Mouse (Mus musculus) gastrocnemius, adult 18-20 months (tissue): ENCODE data around the gene Nupr1l. TPM values are rescaled to one million over a fixed set of nuclear protein-coding genes. Genes with fewer than 3 reads are reported as not detected.
A peak's percentile ranks its signal among the peaks of the same experiment; 100 is the strongest.
"Not testable (repeated sequence)": the region's sequence is repeated elsewhere in the genome, so short reads cannot be mapped to it uniquely, and the experiment has no call there.

Experiments used
- DNase-seq: peaks from one replicate; pipeline ENCODE4 v3.0.0; 2021; ENCODE audit warnings: low spot score
- total RNA-seq, 2 experiments: library from RNA; stranded (reverse); gene quantifications; 2 replicates each; pipeline ENCODE4 v1.2.3; 2021

Gene Nupr1l
- total RNA-seq, 2 experiments from 2014 or later, result 0.41 to 0.47 TPM

DNA sequence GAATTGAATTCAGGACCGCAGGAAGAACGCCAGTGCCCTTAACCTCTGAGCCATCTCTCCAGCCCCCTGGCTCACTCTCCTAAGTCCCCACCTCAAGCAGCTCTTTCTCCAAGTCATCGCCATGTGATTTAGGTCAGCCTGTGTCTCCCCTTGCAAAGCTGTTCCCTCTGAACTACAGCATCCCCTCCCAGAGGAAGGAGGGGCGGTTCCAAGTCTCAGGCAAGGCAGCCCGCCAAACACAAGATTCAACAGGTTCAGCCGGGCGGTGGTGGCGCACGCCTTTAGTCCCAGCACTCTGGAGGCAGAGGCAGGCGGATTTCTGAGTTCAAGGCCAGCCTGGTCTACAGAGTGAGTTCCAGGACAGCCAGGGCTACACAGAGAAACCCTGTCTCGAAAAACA lies 7.2 kb downstream of the Nupr1l start:
- DNase-seq, result not testable (repeated sequence)

DNA sequence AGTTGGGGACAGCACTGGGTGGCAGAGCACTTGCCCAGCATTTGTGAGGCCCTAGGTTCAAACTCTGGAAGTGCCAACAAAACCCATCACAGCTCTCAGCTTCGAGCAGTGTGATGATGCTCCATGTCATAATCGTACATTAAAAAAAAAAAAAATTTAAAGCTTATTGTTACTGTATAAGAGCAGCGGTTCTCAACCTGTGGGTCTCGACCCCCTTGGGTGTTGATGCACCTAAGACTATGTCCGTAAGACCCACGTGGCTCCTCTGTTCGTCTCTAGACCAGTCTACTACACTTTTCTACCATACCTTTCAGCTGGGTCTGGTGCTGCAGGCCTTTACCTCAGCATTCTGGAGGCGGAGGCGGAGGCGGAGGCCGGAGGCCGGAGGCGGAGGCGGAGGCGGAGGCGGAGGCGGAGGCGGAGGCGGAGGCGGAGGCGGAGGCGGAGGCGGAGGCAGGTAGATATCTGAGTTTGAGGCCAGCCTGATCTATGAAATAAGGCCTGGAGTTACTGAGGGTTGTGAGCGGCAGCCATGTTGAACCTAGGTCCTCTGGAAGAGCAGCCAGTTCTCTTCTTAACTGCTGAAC lies 9.8 kb downstream of the Nupr1l start:
- DNase-seq, result no peak

GRCm38 (mm10) chr5:129918752-129919151 lies 10.4 kb downstream of the Nupr1l start:
- no peak for DNase-seq

DNA sequence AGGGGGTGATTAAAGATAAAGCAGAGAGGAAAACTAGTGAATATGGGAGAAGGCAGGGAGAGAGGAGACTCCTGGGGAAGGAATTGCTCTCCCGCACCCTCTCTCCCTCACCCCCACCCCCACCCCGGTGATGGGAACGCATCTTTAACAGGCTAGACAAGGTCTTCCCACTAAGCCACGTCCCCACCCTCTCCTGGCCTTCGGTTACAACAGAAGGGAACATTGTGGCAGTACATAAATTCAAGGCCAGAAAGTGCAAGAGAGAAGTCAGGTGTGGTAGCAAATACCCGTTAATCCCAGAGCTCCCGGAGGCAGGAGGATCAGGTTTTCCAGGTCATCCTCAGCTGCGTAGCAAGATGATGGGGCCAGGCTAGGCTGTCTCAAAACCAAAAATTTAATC lies 11.0 kb downstream of the Nupr1l start:
- no peak for DNase-seq

DNA sequence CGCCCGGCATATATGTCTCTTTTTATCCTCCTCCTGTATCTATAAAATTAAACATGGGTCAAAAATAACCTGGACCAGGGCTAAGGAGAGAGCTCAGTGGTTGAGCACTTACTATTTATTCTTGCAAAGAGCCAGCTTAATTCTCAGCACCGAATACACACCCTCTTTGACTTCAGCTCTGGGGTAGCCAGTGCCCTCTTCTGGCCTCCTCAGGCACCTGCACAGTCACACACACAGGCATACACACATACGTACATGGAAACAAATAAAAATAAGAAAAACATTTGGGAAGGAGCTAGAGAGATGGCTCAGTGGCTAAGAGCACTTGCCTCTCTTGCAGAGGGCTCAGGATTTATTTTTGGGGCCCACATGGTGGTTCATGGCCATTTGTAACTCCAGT lies 13.6 kb downstream of the Nupr1l start:
- DNase-seq, result no peak

GRCm38 (mm10) chr5:129924820-129925452 lies 16.6 kb downstream of the Nupr1l start:
- no peak for DNase-seq

- no peak for DNase-seq
These were observed 17.6 kb downstream of the Nupr1l start for GRCm38 (mm10) chr5:129925933-129926332.

DNA sequence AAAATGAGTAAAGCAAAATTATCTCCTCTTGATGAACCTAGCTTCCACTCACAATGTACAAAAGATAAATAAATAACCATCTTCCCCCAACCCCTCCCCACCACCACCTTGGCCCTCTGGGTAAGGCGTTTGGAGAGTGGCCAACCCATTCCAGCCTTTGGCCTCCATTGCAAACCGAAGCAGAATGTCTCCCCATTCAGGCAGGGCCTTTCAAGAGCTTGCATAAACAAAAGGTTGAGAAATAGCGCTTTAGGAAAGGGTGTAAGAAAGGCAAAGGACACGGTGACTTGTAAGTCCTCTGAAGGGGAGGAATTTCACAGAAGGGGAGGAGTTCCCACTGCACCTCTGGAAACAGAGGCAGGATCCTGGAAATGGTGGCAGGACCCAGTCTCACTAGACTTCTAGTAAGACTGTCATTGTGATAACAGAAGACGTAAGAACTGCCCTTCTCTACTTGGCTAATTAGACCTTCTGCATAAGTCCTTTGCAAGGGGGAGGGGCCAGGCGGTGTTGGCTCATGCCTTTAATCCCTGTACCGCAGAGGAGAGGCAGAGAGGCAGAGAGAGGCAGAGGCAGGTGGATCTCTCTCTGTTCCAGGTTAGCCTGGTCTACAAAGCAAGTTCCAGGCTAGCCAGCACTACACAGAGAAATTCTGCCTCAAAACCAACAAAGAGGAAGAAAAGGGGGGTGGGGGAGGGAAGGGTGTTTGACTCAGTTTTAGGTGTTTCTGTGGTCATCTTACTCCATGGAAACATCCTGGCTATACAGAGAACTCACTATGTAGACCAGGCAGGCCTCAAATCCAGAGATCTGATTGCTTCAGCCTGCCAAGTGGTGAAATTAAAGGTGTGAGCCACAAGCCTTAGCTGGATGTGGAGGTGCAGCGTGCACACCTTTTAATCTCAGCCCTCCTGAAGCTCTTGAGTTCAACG lies 21.9 kb downstream of the Nupr1l start:
- no peak for DNase-seq

DNA sequence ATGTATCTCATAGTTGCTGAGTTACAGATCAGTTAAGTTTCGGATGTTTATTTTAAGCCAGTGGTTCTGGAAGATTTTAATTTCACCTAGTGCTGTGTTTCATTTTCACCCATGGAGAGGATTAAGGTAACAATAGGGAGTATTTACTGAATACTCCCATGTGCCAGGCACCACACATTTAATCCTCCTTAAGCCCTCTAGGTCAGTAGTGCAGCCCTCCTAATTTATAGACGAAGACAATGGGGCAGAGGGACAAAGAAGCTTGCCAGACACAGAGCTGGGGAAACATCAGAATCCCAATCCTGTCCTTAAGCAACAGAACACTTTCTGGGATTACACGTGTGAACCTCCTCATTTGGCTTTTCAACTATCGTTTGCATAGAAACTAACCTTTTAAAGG lies 28.6 kb downstream of the Nupr1l start:
- DNase-seq, result no peak

- no peak for DNase-seq
These were observed 31.9 kb downstream of the Nupr1l start for GRCm38 (mm10) chr5:129940281-129940680.

DNA sequence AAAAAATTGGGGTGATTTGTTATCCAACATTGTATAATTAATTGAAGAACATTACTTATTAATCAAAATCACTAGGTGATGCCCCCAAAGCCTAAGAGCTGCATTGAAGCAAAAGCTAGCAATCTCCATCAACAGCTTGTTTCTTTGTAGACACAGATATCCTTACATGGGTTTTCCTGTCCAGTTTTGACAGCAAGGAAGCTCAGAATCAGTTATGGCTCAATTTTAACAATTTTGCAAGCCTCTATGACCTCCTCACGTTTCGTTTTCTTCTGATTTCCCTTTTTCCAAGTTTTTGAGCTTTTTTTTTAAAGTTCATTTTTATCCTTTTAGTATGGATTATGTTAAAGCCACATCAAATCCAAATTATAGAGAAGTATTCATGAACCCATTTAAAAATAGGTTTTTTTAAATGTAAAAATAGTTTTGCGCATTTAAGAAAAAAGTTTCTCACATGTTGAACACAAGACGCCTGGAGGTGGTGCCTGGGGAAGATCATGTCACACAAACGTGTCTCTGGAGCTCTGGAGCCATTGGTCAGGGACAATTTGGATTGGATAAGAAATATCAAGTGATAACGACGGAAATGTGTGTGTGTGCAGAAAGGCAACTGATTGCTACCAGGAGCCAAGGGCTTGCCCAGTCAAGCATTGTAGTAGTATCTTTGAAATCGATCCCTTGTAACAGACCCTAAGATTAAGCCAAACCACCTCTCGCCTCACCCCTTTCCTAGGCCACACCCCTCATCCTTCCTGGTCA lies 32.6 kb downstream of the Nupr1l start:
- DNase-seq, result no peak

- peak; percentile 99 for DNase-seq
These were observed 33.2 kb downstream of the Nupr1l start, which contains the start of gene Vkorc1l1 for GRCm38 (mm10) chr5:129941495-129942045. Vkorc1l1 (plus strand) TSS chr5:129941970.

- DNase-seq, result peak; percentile 23
These were observed 34.0 kb downstream of the Nupr1l start for GRCm38 (mm10) chr5:129942073-129942939.

GRCm38 (mm10) chr5:129943402-129943801 lies 35.1 kb downstream of the Nupr1l start:
- DNase-seq, result no peak

DNA sequence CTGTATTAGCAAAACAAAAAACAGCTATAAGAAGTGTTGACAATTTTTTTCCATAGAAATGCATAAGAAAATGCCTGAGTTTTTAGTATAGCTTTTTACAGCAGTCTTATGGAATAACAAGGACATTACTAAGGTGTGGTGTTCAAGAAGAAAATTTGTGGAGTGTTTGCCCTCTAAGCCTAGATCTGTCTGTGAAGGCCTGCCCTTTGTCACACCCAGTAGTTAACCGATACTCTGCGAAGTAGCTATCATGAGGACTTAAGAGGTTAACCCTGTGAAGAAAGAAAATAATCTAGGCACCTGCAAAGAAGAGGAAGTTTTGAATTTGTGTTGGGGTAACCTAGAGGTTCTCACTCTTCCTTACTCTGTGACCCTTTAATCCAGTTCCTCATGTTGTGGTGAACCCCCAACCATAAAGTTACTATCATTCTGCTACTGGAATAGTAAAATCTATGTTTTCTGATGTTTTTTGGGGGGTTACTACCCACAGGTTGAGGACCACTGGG lies 39.2 kb downstream of the Nupr1l start:
- DNase-seq, result no peak

DNA sequence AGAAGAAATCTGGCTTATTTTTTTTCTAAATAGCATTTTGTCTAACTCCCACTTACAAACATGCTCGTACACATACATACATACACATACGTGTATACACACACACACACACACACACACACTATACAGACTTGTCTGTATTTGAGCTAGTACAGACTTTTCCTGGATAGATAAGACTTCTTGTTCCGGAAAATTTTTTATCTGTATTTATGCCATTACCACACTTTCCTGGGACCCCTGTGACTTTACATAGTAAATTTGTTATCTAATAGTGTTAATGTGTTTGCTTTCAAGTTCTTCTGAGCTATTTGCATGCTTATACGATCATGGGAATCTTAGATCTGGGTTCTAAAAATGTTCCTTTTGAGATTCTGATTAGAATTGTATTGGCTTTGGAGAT lies 43.8 kb downstream of the Nupr1l start:
- DNase-seq, result no peak

DNA sequence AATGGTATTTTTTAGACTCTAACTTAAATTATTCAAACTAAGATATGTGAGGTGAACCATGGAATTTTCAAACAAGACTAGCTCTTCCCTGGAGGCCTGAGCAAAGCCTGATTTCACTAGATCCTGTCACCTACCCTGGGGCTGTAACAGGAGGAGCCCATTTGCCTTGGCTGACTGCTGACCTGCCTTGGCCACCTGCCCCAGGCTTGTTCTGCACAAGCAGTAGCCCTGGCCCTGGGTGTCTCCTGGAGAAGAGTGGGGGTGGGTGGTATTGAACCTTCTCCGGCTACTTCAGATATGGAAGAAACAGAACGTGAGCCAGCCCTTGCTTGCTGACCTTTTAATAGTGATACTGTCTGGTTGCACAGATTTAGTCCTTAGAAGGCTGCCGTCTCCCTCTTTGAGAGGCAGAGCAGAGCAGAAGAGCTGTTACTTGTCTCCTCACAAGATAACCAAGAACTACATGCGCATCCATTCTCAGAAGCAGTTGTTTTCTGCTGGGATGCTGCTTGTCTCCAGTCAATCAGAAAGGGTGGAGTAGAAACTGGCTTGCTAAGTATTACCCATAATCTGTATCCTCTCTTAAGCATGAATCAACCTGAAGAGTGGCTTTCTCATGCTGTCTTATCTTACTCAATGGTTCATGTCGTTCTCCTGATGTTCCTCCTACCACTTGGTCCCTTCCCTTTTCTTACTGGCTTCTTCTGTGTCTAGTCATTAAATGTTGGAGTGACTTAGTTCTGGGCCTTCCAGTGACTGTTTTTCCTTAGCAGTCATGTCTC lies 46.3 kb downstream of the Nupr1l start:
- DNase-seq, result peak; percentile 79

DNA sequence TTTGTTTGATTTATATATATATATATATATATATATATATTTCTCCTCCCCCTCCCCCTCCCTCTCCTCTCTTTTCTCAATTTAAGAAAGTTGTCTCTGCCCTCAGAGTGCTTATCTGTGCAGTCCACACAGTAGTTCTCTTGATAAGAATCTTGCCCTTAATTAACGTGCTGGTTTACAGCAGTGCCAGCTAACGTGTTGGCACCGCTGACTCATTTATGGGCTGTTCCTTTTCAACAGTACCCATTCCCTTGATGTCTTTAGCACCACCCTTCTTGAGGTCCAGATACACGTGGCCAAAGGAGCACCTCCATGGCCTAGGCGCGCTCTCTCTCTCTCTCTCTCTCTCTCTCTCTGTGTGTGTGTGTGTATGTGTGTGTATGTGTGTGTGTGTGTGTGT lies 47.5 kb downstream of the Nupr1l start:
- DNase-seq, result no peak

GRCm38 (mm10) chr5:129963224-129963623 lies 54.9 kb downstream of the Nupr1l start:
- DNase-seq, result no peak
